Comparison of ENCODE assay signal across 9 mouse cellular contexts in genomic region chr2:27141950-27142693, GRCm38 (mm10). TPM values are rescaled to one million over a fixed set of nuclear protein-coding genes. Genes with fewer than 3 reads are reported as not detected.
A peak's percentile ranks its signal among the peaks of the same experiment; 100 is the strongest.
DNase-seq lines count a peak whose midpoint lies in the region; ATAC-seq and TF ChIP-seq lines count a peak whose summit lies in the region.
"Had no signal": no experiment of that assay in that cellular context is flagged by ENCODE, and none has a peak within 500 bp of the region (broad histone marks: within the 10 kb centered on the region; RNA-seq: fewer than 3 reads in every experiment).

TSS of gene Fam163b (minus strand) at chr2:27142491.

- H3K27ac ChIP-seq in lung, embryonic 15.5 days: no peak within 1 kb of the TSS
- H3K27ac ChIP-seq in heart, embryonic 12.5 days (ENCODE audit: poor library complexity, severe bottlenecking): no peak within 1 kb of the TSS
- no peak within 1 kb of the TSS for H3K27ac ChIP-seq in kidney, postnatal 0 days
- H3K27ac ChIP-seq in liver, embryonic 11.5 days (ENCODE audit: low read depth, low read length): no peak within 1 kb of the TSS

- TF ChIP-seq CTCF in kidney, postnatal 0 days (IDR thresholded peaks at IDR 0.05; ENCODE audit: low read depth): no peak

- H3K4me2 ChIP-seq in lung, embryonic 15.5 days: peak within 1 kb of the TSS; percentile 83
- H3K4me2 ChIP-seq in heart, embryonic 12.5 days: peak within 1 kb of the TSS; percentile 92
- peak within 1 kb of the TSS; percentile 73 for H3K4me2 ChIP-seq in kidney, postnatal 0 days (ENCODE audit: low read length)
- peak within 1 kb of the TSS; percentile 71 for H3K4me2 ChIP-seq in liver, embryonic 11.5 days

- H3K36me3 ChIP-seq in lung, embryonic 15.5 days: no peaks in the 10 kb centered on the region
- no peaks in the 10 kb centered on the region for H3K36me3 ChIP-seq in heart, embryonic 12.5 days
- no peaks in the 10 kb centered on the region for H3K36me3 ChIP-seq in kidney, postnatal 0 days (ENCODE audit: insufficient read depth, low read length)
- H3K36me3 ChIP-seq in liver, embryonic 11.5 days (ENCODE audit: control insufficient read depth, insufficient read depth, low read length): no peaks in the 10 kb centered on the region

- H3K27me3 ChIP-seq in lung, embryonic 15.5 days: peaks cover 57% of the 10 kb centered on the region
- H3K27me3 ChIP-seq in heart, embryonic 12.5 days (replicated peaks): peaks cover 77% of the 10 kb centered on the region
- H3K27me3 ChIP-seq in kidney, postnatal 0 days (ENCODE audit: insufficient read depth, low read length): peaks cover 13% of the 10 kb centered on the region
- H3K27me3 ChIP-seq in liver, embryonic 11.5 days (replicated peaks; ENCODE audit: control insufficient read depth, insufficient read depth, low read length): peaks cover 21% of the 10 kb centered on the region

- peak; percentile 71; the same call in 1 of the 2 replicates for ATAC-seq in lung, embryonic 15.5 days (ENCODE audit: borderline replicate concordance, extremely low read depth, low FRiP score, low TSS enrichment)
- ATAC-seq in heart, embryonic 12.5 days (ENCODE audit: insufficient number of reproducible peaks, low FRiP score): peak; percentile 42; the same call in 1 of the 2 replicates
- peak; percentile 75 for ATAC-seq in kidney, postnatal 0 days (replicated peaks; ENCODE audit: low FRiP score, low read depth)
- ATAC-seq in liver, embryonic 11.5 days (replicated peaks; ENCODE audit: low FRiP score): no peak
- ATAC-seq in megakaryocyte-erythroid progenitor cell, adult 5-6 weeks (replicated peaks; ENCODE audit: low FRiP score, low TSS enrichment, poor library complexity, severe bottlenecking): no peak; the same call in 1 of the 2 replicates
- ATAC-seq: Patski had no signal

- peak within 1 kb of the TSS; percentile 39 for H3K4me3 ChIP-seq in lung, embryonic 15.5 days
- H3K4me3 ChIP-seq in heart, embryonic 12.5 days: peak within 1 kb of the TSS; percentile 52
- peak within 1 kb of the TSS; percentile 26; the same call in 1 of the 2 replicates for H3K4me3 ChIP-seq in kidney, postnatal 0 days (replicated peaks; ENCODE audit: low read depth, low read length)
- H3K4me3 ChIP-seq in liver, embryonic 11.5 days (ENCODE audit: low read depth, low read length): peak within 1 kb of the TSS; percentile 36

- H3K9ac ChIP-seq in lung, embryonic 15.5 days: 0 out of 2 replicates have a peak within 1 kb of the TSS, but pooled peaks have one; percentile 0
- H3K9ac ChIP-seq in heart, embryonic 12.5 days: peak within 1 kb of the TSS; percentile 16
- no peak within 1 kb of the TSS for H3K9ac ChIP-seq in kidney, postnatal 0 days (ENCODE audit: low read depth, low read length)
- H3K9ac ChIP-seq in liver, embryonic 11.5 days (ENCODE audit: low read depth, low read length): no peak within 1 kb of the TSS

- under 1% methylated on average over 61 of the region's 62 CpGs for WGBS in lung, embryonic 15.5 days
- 1% methylated on average over 62 of the region's 62 CpGs for WGBS in heart, embryonic 12.5 days
- 1% methylated on average over 45 of the region's 62 CpGs for WGBS in kidney, postnatal 0 days
- 2% methylated on average over 55 of the region's 62 CpGs for WGBS in liver, embryonic 11.5 days

- no peaks in the 10 kb centered on the region for H3K9me3 ChIP-seq in lung, embryonic 15.5 days
- no peaks in the 10 kb centered on the region for H3K9me3 ChIP-seq in heart, embryonic 12.5 days (replicated peaks)
- H3K9me3 ChIP-seq in kidney, postnatal 0 days (replicated peaks; ENCODE audit: low read length): no peaks in the 10 kb centered on the region
- H3K9me3 ChIP-seq in liver, embryonic 11.5 days (ENCODE audit: control insufficient read depth, low read length): no peaks in the 10 kb centered on the region

- peaks cover 6% of the 10 kb centered on the region; the same call in 1 of the 2 replicates for H3K4me1 ChIP-seq in lung, embryonic 15.5 days
- H3K4me1 ChIP-seq in heart, embryonic 12.5 days (replicated peaks): peaks cover 7% of the 10 kb centered on the region
- H3K4me1 ChIP-seq in kidney, postnatal 0 days (replicated peaks; ENCODE audit: insufficient read depth, low read length): 0 out of 2 replicates have a peak, but pooled peaks cover 4% of the 10 kb centered on the region
- no peaks in the 10 kb centered on the region for H3K4me1 ChIP-seq in liver, embryonic 11.5 days (replicated peaks; ENCODE audit: control insufficient read depth, insufficient read depth, low read length)

- DNase-seq in lung, postnatal 36 days: no peak
- DNase-seq in cerebellum, postnatal 14 days: peak; percentile 43 to 51
- peak; percentile 74 for DNase-seq in kidney, postnatal 0 days (ENCODE audit: low spot score)
- peak; percentile 52 for DNase-seq in liver, embryonic 11.5 days (ENCODE audit: low spot score)
- peak; percentile 28 for DNase-seq in retina, adult 2 months (ENCODE audit: low read depth, low spot score)

RNA-seq across cellular contexts. Expression of gene Fam163b, which starts in this region (rescaled TPM):
- polyA plus RNA-seq in lung, embryonic 15.5 days (2015; fragmentation: Nextera tagmentation; extraction: Ambion mirVana): 0.69 and 0.70 TPM in 2 replicates
- polyA plus RNA-seq in heart, embryonic 12.5 days (2016; fragmentation: Nextera tagmentation; extraction: Ambion mirVana): 0.50 and 0.56 TPM in 2 replicates
- polyA plus RNA-seq in kidney, postnatal 0 days (2015; fragmentation: Nextera tagmentation; extraction: Ambion mirVana): not detected in 2 replicates
- 0.14 and 0.29 TPM in 2 replicates for polyA plus RNA-seq in liver, embryonic 11.5 days (2014; fragmentation: Nextera tagmentation; extraction: Ambion mirVana)
- total RNA-seq in megakaryocyte-erythroid progenitor cell, adult 5-6 weeks (2014; fragmentation: Nextera tagmentation): not detected in 2 replicates
- total RNA-seq in megakaryocyte-erythroid progenitor cell, adult 5-6 weeks (2017): not detected in 2 replicates
- polyA plus RNA-seq: Patski had no signal

Comparison
In these comparisons a context has a peak if more than half of its experiments do, and no peak if none do; other contexts are left out.
1. Peak in ATAC-seq, H3K4me3 ChIP-seq, H3K9ac ChIP-seq and H3K4me2 ChIP-seq in lung, embryonic 15.5 days; RNA of the gene not detected or under 1 TPM.
2. Peak in ATAC-seq, H3K4me3 ChIP-seq, H3K9ac ChIP-seq and H3K4me2 ChIP-seq in heart, embryonic 12.5 days; RNA of the gene not detected or under 1 TPM.
3. Peak in DNase-seq, ATAC-seq, H3K4me3 ChIP-seq and H3K4me2 ChIP-seq in kidney, postnatal 0 days; RNA of the gene not detected or under 1 TPM.
4. Peak in DNase-seq, H3K4me3 ChIP-seq and H3K4me2 ChIP-seq in liver, embryonic 11.5 days; RNA of the gene not detected or under 1 TPM.